19 mouse cellular contexts compared by ENCODE assay signal in genomic region chr3:128369521-128370127, GRCm38 (mm10).
A peak's percentile ranks its signal among the peaks of the same experiment; 100 is the strongest.
DNase-seq lines count a peak whose midpoint lies in the region; ATAC-seq and TF ChIP-seq lines count a peak whose summit lies in the region.
"Had no signal": no experiment of that assay in that cellular context is flagged by ENCODE, and none has a peak within 500 bp of the region (broad histone marks: within the 10 kb centered on the region; RNA-seq: fewer than 3 reads in every experiment).

No protein-coding gene starts in this region.

- no peak overlapping the region for H3K27ac ChIP-seq in forebrain, embryonic 12.5 days
- no peak overlapping the region for H3K27ac ChIP-seq in forebrain, embryonic 16.5 days (ENCODE audit: low read length)
- no peak overlapping the region for H3K27ac ChIP-seq in kidney, postnatal 0 days
- H3K27ac ChIP-seq: hindbrain, embryonic 12.5 days; liver, embryonic 13.5 days; lung, embryonic 15.5 days; macrophage; neural tube, embryonic 12.5 days; stomach, postnatal 0 days had no signal

- no peaks in the 10 kb centered on the region for H3K36me3 ChIP-seq in forebrain, embryonic 12.5 days (replicated peaks)
- no peaks in the 10 kb centered on the region for H3K36me3 ChIP-seq in forebrain, embryonic 16.5 days (ENCODE audit: control insufficient read depth, insufficient read depth)
- no peaks in the 10 kb centered on the region for H3K36me3 ChIP-seq in kidney, postnatal 0 days (ENCODE audit: insufficient read depth, low read length)
- H3K36me3 ChIP-seq: hindbrain, embryonic 12.5 days; liver, embryonic 13.5 days; lung, embryonic 15.5 days; neural tube, embryonic 12.5 days had no signal

- DNase-seq in kidney, postnatal 0 days (ENCODE audit: low spot score) = peak; percentile 21
- DNase-seq in kidney, adult 11 months = no peak
- DNase-seq in brain, embryonic 14.5 days (ENCODE audit: low read depth) = peak; percentile 35
- peak; percentile 97 for DNase-seq in retina, postnatal 1 day
- DNase-seq in cerebellum, postnatal 10 days = no peak
- DNase-seq: adrenal gland, postnatal 36 days; cerebellum, adult 8-10 months; gastrocnemius, postnatal 36 days; left cerebral cortex, postnatal 4 days; liver, embryonic 13.5 days; thymus, postnatal 14 days had no signal

- no peak overlapping the region for H3K4me3 ChIP-seq in forebrain, embryonic 12.5 days (replicated peaks)
- H3K4me3 ChIP-seq in forebrain, embryonic 16.5 days (replicated peaks; ENCODE audit: low read length) = no peak overlapping the region
- H3K4me3 ChIP-seq in kidney, postnatal 0 days (replicated peaks; ENCODE audit: low read depth, low read length) = no peak overlapping the region
- H3K4me3 ChIP-seq: hindbrain, embryonic 12.5 days; liver, embryonic 13.5 days; lung, embryonic 15.5 days; neural tube, embryonic 12.5 days had no signal

- H3K27me3 ChIP-seq in forebrain, embryonic 12.5 days = no peaks in the 10 kb centered on the region
- no peaks in the 10 kb centered on the region for H3K27me3 ChIP-seq in forebrain, embryonic 16.5 days (replicated peaks; ENCODE audit: control insufficient read depth, insufficient read depth, low read length)
- no peaks in the 10 kb centered on the region for H3K27me3 ChIP-seq in kidney, postnatal 0 days (ENCODE audit: insufficient read depth, low read length)
- H3K27me3 ChIP-seq: CH12.LX; hindbrain, embryonic 12.5 days; liver, embryonic 13.5 days; lung, embryonic 15.5 days; neural tube, embryonic 12.5 days had no signal

- 0 out of 2 replicates have a peak, but pooled peaks have one; percentile 30 for ATAC-seq in forebrain, embryonic 12.5 days (ENCODE audit: low FRiP score)
- no peak for ATAC-seq in forebrain, embryonic 16.5 days
- ATAC-seq in kidney, postnatal 0 days (replicated peaks; ENCODE audit: low FRiP score, low read depth) = peak; percentile 36; the same call in 1 of the 2 replicates

- TF ChIP-seq CTCF in kidney, postnatal 0 days (IDR thresholded peaks at IDR 0.05; ENCODE audit: low read depth) = no peak
- no peak for TF ChIP-seq CTCF in brain, embryonic 14.5 days (IDR thresholded peaks at IDR 0.05; ENCODE audit: borderline replicate concordance, extremely low read depth, insufficient read depth, insufficient read length)

- TF ChIP-seq POLR2A in brain, embryonic 14.5 days (IDR thresholded peaks at IDR 0.05; ENCODE audit: borderline replicate concordance, extremely low read depth, insufficient read depth, insufficient read length, poor library complexity, severe bottlenecking) = no peak

- H3K4me1 ChIP-seq in forebrain, embryonic 12.5 days = peaks cover 6% of the 10 kb centered on the region
- H3K4me1 ChIP-seq in forebrain, embryonic 16.5 days (replicated peaks; ENCODE audit: control insufficient read depth, insufficient read depth, low read length) = no peaks in the 10 kb centered on the region
- H3K4me1 ChIP-seq in kidney, postnatal 0 days (replicated peaks; ENCODE audit: insufficient read depth, low read length) = no peaks in the 10 kb centered on the region
- H3K4me1 ChIP-seq: hindbrain, embryonic 12.5 days; liver, embryonic 13.5 days; lung, embryonic 15.5 days; neural tube, embryonic 12.5 days had no signal

- no peaks in the 10 kb centered on the region for H3K9me3 ChIP-seq in forebrain, embryonic 12.5 days
- no peaks in the 10 kb centered on the region for H3K9me3 ChIP-seq in forebrain, embryonic 16.5 days (ENCODE audit: control insufficient read depth, low read length)
- H3K9me3 ChIP-seq in kidney, postnatal 0 days (replicated peaks; ENCODE audit: low read length) = no peaks in the 10 kb centered on the region
- H3K9me3 ChIP-seq: hindbrain, embryonic 12.5 days; liver, embryonic 13.5 days; lung, embryonic 15.5 days; neural tube, embryonic 12.5 days had no signal

- H3K4me2 ChIP-seq in forebrain, embryonic 12.5 days = no peak overlapping the region
- no peak overlapping the region for H3K4me2 ChIP-seq in forebrain, embryonic 16.5 days (ENCODE audit: low read length)
- no peak overlapping the region for H3K4me2 ChIP-seq in kidney, postnatal 0 days (ENCODE audit: low read length)
- H3K4me2 ChIP-seq: hindbrain, embryonic 12.5 days; liver, embryonic 13.5 days; lung, embryonic 15.5 days; neural tube, embryonic 12.5 days had no signal

- WGBS in forebrain, embryonic 12.5 days = 7% methylated on average over 5 of the region's 5 CpGs
- 6% methylated on average over 5 of the region's 5 CpGs for WGBS in forebrain, embryonic 16.5 days
- 35% methylated on average over 5 of the region's 5 CpGs for WGBS in kidney, postnatal 0 days

- no peak overlapping the region for H3K9ac ChIP-seq in forebrain, embryonic 12.5 days
- H3K9ac ChIP-seq in forebrain, embryonic 16.5 days (replicated peaks; ENCODE audit: low read depth, low read length) = no peak overlapping the region
- no peak overlapping the region for H3K9ac ChIP-seq in kidney, postnatal 0 days (ENCODE audit: low read depth, low read length)
- H3K9ac ChIP-seq: hindbrain, embryonic 12.5 days; liver, embryonic 13.5 days; lung, embryonic 15.5 days; neural tube, embryonic 12.5 days had no signal

Comparison
In these comparisons a context has a peak if more than half of its experiments do, and no peak if none do; other contexts are left out.
1. DNase-seq: peak in kidney, postnatal 0 days (single experiment), brain, embryonic 14.5 days (single experiment) and retina, postnatal 1 day (single experiment); none in kidney, adult 11 months (single experiment) and cerebellum, postnatal 10 days (0 of 2).